Mouse (Mus musculus) erythroblast, embryonic 14.5 days (primary cell): ENCODE measurements around the gene Hoxc5. TPM values are rescaled to one million over a fixed set of nuclear protein-coding genes. Genes with fewer than 3 reads are reported as not detected.

Experiments
- H3K27me3 ChIP-seq: 2 replicates; pipeline ENCODE4 v1.6.1; 2012; ENCODE audit warnings: inconsistent platforms; ENCODE audit not compliant: control insufficient read depth
- H3K36me3 ChIP-seq: 2 replicates; pipeline ENCODE4 v1.6.1; 2012; ENCODE audit warnings: mild to moderate bottlenecking, inconsistent platforms; ENCODE audit not compliant: control insufficient read depth
- H3K4me1 ChIP-seq: 2 replicates; pipeline ENCODE4 v1.6.1; 2012; ENCODE audit warnings: inconsistent platforms; ENCODE audit not compliant: control insufficient read depth
- H3K4me3 ChIP-seq: replicated peaks from 2 replicates; pipeline ENCODE3; 2012; ENCODE audit warnings: moderate library complexity, mild to moderate bottlenecking, inconsistent platforms
- H3K9me3 ChIP-seq: 2 replicates; pipeline ENCODE4 v1.6.1; 2012; ENCODE audit warnings: low read length, inconsistent platforms, mixed read lengths; ENCODE audit not compliant: control insufficient read depth
- GATA1 ChIP-seq: IDR thresholded peaks from 2 replicates; pipeline ENCODE4 v1.6.1; 2012; ENCODE audit warnings: low read length, inconsistent platforms, mixed read lengths
- TAL1 ChIP-seq: IDR thresholded peaks from 3 replicates; pipeline ENCODE4 v1.6.1; 2012; ENCODE audit warnings: low read length, inconsistent platforms, mixed read lengths
- polyA plus RNA-seq: library from polyadenylated mRNA; stranded (reverse); fragments of >175 nt; gene quantifications from 2 replicates; pipeline ENCODE4 v1.2.3, GENCODE M21; 2012

Gene Hoxc5
- polyA plus RNA-seq, 1 experiment: not detected

DNA sequence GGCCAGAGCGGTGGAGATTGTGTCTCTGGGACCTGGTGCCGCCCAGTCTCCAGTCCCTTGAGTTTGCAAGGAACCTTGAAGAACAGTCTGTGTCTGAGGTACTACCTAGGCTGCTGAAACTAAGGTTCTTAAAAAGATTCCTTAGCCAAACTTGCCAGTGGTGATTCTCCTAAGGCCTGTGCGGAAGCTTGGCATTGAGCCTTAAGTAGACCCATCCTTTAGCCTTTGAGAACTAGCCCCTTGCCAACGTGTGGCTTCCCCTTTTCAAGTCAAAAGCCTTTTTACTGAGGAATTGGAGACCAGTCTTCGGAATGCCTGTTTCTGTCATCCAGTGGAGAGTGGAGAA lies 23.8 kb upstream of the Hoxc5 start:
- TF ChIP-seq TAL1 (no peak), GATA1 (no peak)
- Histone ChIP-seq H3K4me1 (no peaks in the 10 kb centered on the region), H3K27me3 (peaks cover 99% of the 10 kb centered on the region), H3K4me3 (no peak overlapping the region), H3K9me3 (no peaks in the 10 kb centered on the region), H3K36me3 (no peaks in the 10 kb centered on the region)

DNA sequence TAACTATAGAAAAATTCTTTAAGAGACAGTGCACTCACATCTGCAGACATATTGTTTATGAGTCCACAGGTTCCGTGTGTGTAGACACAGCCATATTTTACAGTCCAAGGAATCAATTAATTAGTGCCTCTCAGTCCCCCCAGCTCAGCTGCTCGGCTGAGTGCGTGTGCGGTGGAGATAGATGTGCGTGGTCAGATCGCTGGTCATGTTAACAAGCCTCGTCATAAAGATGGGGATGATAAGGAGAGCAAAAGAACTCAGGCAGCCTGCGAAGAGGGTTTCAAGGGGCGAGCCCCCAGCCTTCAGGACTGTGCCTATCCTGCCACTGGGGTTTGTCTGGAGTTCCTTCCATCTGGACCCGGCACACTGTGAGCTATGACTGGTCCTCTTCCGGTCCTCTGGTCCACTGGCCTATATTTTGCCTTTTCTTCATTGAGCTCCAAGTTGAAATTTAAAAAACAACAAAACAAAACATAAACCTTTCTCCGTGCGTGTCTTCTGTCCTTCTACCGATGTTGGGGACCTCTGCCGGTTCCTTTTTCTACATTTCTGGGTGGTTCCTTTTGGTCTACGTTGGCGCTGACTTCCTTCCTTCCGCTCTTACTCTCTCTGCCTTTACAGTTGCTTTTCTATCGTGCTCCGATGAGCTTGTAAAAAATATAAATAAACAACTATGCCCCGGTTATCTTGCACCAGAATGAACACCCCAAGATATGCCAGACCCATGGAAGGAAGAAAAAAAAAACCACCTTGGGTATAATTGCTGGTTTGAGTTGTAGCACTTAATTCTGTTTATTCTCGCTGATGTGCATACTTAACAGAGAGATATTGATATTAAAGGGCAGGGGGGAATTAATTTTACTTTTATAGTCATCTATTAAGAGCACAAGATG lies 21.8 kb upstream of the Hoxc5 start:
- H3K27me3 ChIP-seq: peaks cover 99% of the 10 kb centered on the region
- no peak for TF ChIP-seq TAL1
- TF ChIP-seq GATA1: no peak
- no peaks in the 10 kb centered on the region; the same call in 1 of the 2 replicates for H3K9me3 ChIP-seq
- H3K4me3 ChIP-seq: no peak overlapping the region
- no peaks in the 10 kb centered on the region for H3K4me1 ChIP-seq
- no peaks in the 10 kb centered on the region for H3K36me3 ChIP-seq

DNA sequence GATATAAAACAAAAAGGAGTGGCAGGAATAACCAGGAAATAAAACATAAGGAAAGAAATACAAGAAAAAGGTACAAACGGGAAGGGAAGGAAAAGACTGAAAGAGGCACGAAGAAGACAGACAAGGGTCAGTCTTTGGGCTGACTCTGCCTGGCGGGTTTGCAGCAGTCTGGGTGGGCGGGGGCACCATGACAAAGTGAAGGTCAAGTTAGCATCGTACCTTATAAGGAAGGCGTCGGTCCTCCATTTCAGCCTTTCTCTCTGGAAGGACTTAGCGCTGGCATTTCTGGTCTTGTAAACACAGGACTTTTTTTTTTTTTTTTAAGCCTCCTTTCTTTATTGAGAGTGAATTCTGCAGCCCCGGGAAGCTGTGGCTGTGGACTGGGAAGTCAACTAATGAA lies 20.0 kb upstream of the Hoxc5 start:
- Histone ChIP-seq H3K9me3 (no peaks in the 10 kb centered on the region; the same call in 1 of the 2 replicates), H3K4me3 (no peak overlapping the region), H3K4me1 (no peaks in the 10 kb centered on the region), H3K27me3 (peaks cover 99% of the 10 kb centered on the region), H3K36me3 (no peaks in the 10 kb centered on the region)
- TF ChIP-seq GATA1 (no peak), TAL1 (no peak)

DNA sequence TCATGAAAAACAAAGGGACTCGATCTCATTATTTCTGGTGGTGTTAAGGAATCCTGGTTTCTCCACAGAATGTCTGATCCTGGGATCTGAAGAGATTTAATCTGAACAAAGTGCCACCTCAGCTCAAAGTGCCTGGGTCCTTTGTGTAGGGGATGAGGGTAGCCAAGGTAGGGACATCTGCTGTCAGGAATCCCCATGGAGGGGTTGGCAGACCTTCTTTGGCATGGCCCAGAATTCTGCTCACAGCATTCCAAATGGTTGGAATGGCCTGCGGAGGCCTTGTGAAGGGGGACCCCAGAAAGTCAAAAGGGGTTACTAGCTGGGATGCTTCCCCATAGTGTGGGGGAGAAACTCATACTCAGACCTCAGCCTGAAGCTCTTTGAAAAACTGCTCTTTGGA lies 18.4 kb upstream of the Hoxc5 start:
- no peak for TF ChIP-seq GATA1
- TF ChIP-seq TAL1: no peak
- H3K4me3 ChIP-seq: no peak overlapping the region
- peaks cover 100% of the 10 kb centered on the region for H3K27me3 ChIP-seq
- no peaks in the 10 kb centered on the region for H3K4me1 ChIP-seq
- H3K9me3 ChIP-seq: no peaks in the 10 kb centered on the region; the same call in 1 of the 2 replicates
- H3K36me3 ChIP-seq: no peaks in the 10 kb centered on the region

DNA sequence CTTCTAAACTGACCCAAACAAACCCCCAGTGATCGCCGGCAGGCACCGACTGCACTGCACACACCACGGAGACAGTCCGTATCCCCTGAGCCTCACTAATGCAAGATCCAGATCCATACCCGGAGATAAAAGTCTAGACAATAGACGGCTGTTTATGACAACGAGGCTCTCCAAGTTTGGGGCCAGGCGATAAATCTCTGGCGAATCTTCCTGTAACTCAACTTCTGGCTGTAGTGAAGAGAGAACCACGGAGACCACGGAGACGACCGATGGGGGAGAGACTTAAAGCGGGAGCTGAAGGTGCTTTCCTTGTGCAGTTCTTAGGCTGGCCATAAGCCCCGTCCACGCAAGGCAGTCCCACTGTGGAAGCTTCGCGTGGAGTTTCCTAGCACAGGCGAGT lies 17.5 kb upstream of the Hoxc5 start:
- Histone ChIP-seq H3K4me1 (no peaks in the 10 kb centered on the region), H3K9me3 (peaks cover 3% of the 10 kb centered on the region; the same call in 1 of the 2 replicates), H3K27me3 (peaks cover 100% of the 10 kb centered on the region), H3K36me3 (no peaks in the 10 kb centered on the region), H3K4me3 (no peak overlapping the region)
- TF ChIP-seq TAL1 (no peak), GATA1 (no peak)

DNA sequence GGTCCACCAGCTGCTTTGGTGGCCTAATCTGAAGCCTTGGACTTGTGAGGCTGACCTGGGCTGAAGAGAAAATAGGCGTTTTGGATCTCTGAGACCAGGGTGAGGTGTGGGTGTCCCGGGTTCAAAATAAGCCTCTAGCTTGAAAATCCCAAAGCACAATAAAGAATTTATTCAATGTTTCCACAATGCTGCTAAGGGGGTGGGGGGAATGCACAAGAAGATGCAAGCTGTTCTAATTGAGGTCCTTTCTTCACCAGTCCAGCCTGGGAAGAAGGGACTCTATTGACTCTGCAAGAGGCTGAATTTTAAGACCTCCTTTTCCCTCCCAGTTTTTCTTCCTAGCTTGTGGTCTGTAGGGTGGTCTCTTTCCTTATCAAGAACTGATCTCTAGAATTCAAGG lies 16.4 kb upstream of the Hoxc5 start:
- H3K27me3 ChIP-seq: peaks cover 100% of the 10 kb centered on the region
- H3K4me1 ChIP-seq: no peaks in the 10 kb centered on the region
- H3K36me3 ChIP-seq: no peaks in the 10 kb centered on the region
- H3K4me3 ChIP-seq: no peak overlapping the region
- TF ChIP-seq TAL1 (no peak), GATA1 (no peak)
- peaks cover 5% of the 10 kb centered on the region; the same call in 1 of the 2 replicates for H3K9me3 ChIP-seq

DNA sequence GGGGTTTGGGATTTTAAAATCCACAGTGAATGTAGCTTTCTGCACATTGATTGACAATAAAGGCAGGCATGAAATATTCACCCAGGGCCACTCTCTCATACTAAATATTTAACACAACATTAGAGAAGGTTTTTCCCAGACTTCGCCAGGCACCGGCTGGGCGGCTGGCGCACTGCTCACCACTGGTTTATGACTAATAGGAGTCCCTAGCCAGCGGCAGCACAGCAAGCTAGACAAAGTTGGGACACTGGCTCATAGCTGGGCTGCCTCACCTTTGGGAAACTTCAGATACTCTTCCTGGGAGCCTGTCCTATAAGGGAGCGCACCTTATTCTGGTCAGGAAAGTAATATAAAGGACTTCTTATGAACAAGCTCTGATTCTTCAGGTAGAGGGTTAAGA lies 13.7 kb upstream of the Hoxc5 start:
- H3K4me3 ChIP-seq: no peak overlapping the region
- H3K4me1 ChIP-seq: no peaks in the 10 kb centered on the region
- peaks cover 100% of the 10 kb centered on the region for H3K27me3 ChIP-seq
- TF ChIP-seq GATA1 (no peak), TAL1 (no peak)
- no peaks in the 10 kb centered on the region for H3K36me3 ChIP-seq
- H3K9me3 ChIP-seq: peaks cover 8% of the 10 kb centered on the region; the same call in 1 of the 2 replicates

DNA sequence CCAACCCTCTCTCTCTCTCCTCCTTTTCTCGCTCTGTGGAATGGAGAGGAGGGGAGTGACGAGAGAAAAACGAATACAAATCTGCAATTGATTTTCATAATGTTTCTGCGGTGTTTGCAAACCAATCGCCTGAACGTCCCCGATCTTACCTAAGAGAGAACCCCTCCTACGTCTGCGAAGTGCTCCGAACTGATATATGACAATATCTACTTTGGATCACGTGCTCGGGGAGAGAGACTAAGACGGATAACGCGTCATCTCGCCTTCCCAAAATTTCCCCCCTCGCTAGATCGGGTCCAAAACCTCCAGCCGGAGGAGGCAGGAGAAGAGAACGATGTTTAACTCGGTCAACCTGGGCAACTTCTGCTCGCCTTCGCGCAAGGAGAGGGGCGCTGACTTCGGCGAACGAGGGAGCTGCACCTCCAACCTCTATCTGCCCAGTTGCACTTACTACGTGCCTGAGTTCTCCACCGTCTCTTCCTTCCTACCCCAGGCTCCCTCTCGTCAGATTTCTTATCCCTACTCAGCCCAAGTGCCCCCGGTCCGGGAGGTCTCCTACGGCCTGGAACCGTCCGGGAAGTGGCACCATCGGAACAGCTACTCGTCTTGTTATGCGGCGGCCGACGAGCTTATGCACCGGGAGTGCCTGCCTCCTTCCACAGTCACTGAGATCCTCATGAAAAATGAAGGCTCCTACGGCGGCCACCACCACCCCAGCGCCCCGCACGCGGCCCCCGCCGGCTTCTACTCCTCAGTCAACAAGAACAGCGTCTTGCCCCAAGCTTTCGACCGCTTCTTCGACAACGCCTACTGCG lies 12.8 kb upstream of the Hoxc5 start, which contains the start of gene Hoxc11:
Gene Hoxc11 (plus strand): TSS at position 236 of the 815 bp plus-strand sequence.
- Histone ChIP-seq H3K4me1 (no peaks in the 10 kb centered on the region), H3K4me3 (no peak within 1 kb of the TSS), H3K27me3 (peaks cover 100% of the 10 kb centered on the region), H3K36me3 (no peaks in the 10 kb centered on the region), H3K9me3 (peaks cover 8% of the 10 kb centered on the region; the same call in 1 of the 2 replicates)
- no peak for TF ChIP-seq GATA1
- no peak for TF ChIP-seq TAL1

DNA sequence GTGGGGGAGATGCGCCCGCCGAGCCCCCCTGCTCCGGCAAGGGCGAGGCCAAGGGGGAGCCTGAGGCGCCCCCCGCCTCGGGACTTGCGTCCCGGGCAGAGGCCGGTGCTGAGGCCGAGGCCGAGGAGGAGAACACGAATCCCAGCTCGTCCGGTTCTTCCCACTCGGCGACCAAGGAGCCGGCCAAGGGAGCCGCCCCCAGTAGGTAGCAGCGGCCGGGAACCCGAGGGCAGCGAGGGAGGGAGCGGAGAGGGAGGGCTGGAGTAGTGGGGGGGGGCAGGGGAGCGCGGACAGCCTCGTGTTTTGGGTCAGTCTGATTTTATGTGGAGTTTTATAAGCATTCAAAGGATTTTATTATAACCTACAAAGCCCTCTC lies 12.2 kb upstream of the Hoxc5 start:
- H3K27me3 ChIP-seq: peaks cover 100% of the 10 kb centered on the region
- no peak for TF ChIP-seq TAL1
- no peak for TF ChIP-seq GATA1
- no peak overlapping the region for H3K4me3 ChIP-seq
- no peaks in the 10 kb centered on the region for H3K4me1 ChIP-seq
- peaks cover 8% of the 10 kb centered on the region; the same call in 1 of the 2 replicates for H3K9me3 ChIP-seq
- no peaks in the 10 kb centered on the region for H3K36me3 ChIP-seq
